Mouse (Mus musculus) thymus, adult 2 months (tissue): ENCODE data around the gene Sec24c.

Source experiments
- CTCF ChIP-seq: fragments of 200-500 bp; IDR thresholded peaks from 2 replicates; pipeline ENCODE4 v1.5.1; 2012; ENCODE audit warnings: mild to moderate bottlenecking, control low read depth, low read length, moderate library complexity, borderline replicate concordance; ENCODE audit not compliant: control insufficient read depth, poor library complexity, insufficient read depth; ENCODE audit errors: extremely low read depth
- POLR2A ChIP-seq: fragments of 200-500 bp; IDR thresholded peaks from 2 replicates; pipeline ENCODE4 v1.6.1; 2012; ENCODE audit warnings: mild to moderate bottlenecking, low read length, control low read depth, moderate library complexity; ENCODE audit not compliant: control insufficient read depth, poor library complexity, insufficient read depth; ENCODE audit errors: extremely low read depth

DNA sequence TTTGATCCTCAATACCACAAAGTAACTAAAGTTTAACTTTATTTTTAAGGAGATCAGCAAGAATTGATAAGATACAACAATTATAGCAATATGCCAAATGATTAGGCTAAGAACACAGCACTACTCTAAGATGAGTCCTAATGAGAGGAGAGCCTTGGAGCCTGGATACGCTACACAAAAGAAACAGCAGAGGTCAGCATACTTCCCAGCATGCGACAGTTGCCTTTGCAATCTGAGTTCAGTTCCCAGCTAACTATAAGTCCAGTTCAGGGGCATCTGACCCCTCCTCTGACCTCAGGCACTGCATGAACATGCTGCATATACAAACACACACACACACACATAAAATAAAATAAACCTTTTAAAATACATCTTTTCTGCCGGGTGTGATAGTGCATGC is 28.6 kb upstream of the Sec24c start:
- no peak for TF ChIP-seq POLR2A
- TF ChIP-seq CTCF: no peak
